Mouse (Mus musculus): ENCODE data around the gene Gm11032.
"Not testable (repeated sequence)": the region's sequence is repeated elsewhere in the genome, so short reads cannot be mapped to it uniquely, and the experiment has no call there.

Gene Gm11032

GRCm38 (mm10) chr11:4620017-4620485, at the start of gene Gm11032:
Gm11032 (plus strand) TSS chr11:4620067.
- no peak for DNase-seq (ENCODE audit: low read depth, low spot score)
- no peaks in the 10 kb centered on the region for H3K36me3 ChIP-seq (ENCODE audit: control insufficient read depth, insufficient read depth, low read length, poor library complexity, severe bottlenecking)

GRCm38 (mm10) chr11:4571491-4571901, 48.4 kb upstream of the Gm11032 start:
- Histone ChIP-seq H3K27me3 (ENCODE audit: control insufficient read depth, insufficient read depth, low read length, poor library complexity, severe bottlenecking) (no peaks in the 10 kb centered on the region), H3K36me3 (ENCODE audit: control insufficient read depth, insufficient read depth, low read length, poor library complexity, severe bottlenecking) (no peaks in the 10 kb centered on the region)
- no peak for DNase-seq (ENCODE audit: low read depth, low spot score)

More at GRCm38 (mm10) chr11:4620017-4620485, at the start of gene Gm11032:
- no peaks in the 10 kb centered on the region for H3K27me3 ChIP-seq (ENCODE audit: control insufficient read depth, insufficient read depth, low read length, poor library complexity, severe bottlenecking)

- not testable (repeated sequence) for H3K36me3 ChIP-seq (ENCODE audit: control insufficient read depth, insufficient read depth, low read length, poor library complexity, severe bottlenecking); H3K27me3 ChIP-seq (ENCODE audit: control insufficient read depth, insufficient read depth, low read length, poor library complexity, severe bottlenecking); DNase-seq (ENCODE audit: low read depth, low spot score)
These were observed 43.7 kb upstream of the Gm11032 start for GRCm38 (mm10) chr11:4576090-4576732.

GRCm38 (mm10) chr11:4577079-4577478, 42.8 kb upstream of the Gm11032 start:
- no peaks in the 10 kb centered on the region for H3K36me3 ChIP-seq (ENCODE audit: control insufficient read depth, insufficient read depth, low read length, poor library complexity, severe bottlenecking)
- no peak for DNase-seq (ENCODE audit: low read depth, low spot score)
- no peaks in the 10 kb centered on the region for H3K27me3 ChIP-seq (ENCODE audit: control insufficient read depth, insufficient read depth, low read length, poor library complexity, severe bottlenecking)

GRCm38 (mm10) chr11:4578682-4579081, 41.2 kb upstream of the Gm11032 start:
- no peak for DNase-seq (ENCODE audit: low read depth, low spot score)
- no peaks in the 10 kb centered on the region for H3K27me3 ChIP-seq (ENCODE audit: control insufficient read depth, insufficient read depth, low read length, poor library complexity, severe bottlenecking)
- no peaks in the 10 kb centered on the region for H3K36me3 ChIP-seq (ENCODE audit: control insufficient read depth, insufficient read depth, low read length, poor library complexity, severe bottlenecking)

GRCm38 (mm10) chr11:4591811-4592210, 28.1 kb upstream of the Gm11032 start:
- DNase-seq (ENCODE audit: low read depth, low spot score): no peak
- H3K27me3 ChIP-seq (ENCODE audit: control insufficient read depth, insufficient read depth, low read length, poor library complexity, severe bottlenecking): no peaks in the 10 kb centered on the region
- H3K36me3 ChIP-seq (ENCODE audit: control insufficient read depth, insufficient read depth, low read length, poor library complexity, severe bottlenecking): 0 out of 2 replicates have a peak, but pooled peaks cover 1% of the 10 kb centered on the region

- Histone ChIP-seq H3K36me3 (ENCODE audit: control insufficient read depth, insufficient read depth, low read length, poor library complexity, severe bottlenecking) (0 out of 2 replicates have a peak, but pooled peaks cover 1% of the 10 kb centered on the region), H3K27me3 (ENCODE audit: control insufficient read depth, insufficient read depth, low read length, poor library complexity, severe bottlenecking) (no peaks in the 10 kb centered on the region)
- peak; percentile 40 for DNase-seq (ENCODE audit: low read depth, low spot score)
These were observed 26.4 kb upstream of the Gm11032 start for GRCm38 (mm10) chr11:4593491-4593848.

- 0 out of 2 replicates have a peak, but pooled peaks cover 1% of the 10 kb centered on the region for H3K36me3 ChIP-seq (ENCODE audit: control insufficient read depth, insufficient read depth, low read length, poor library complexity, severe bottlenecking)
- no peaks in the 10 kb centered on the region for H3K27me3 ChIP-seq (ENCODE audit: control insufficient read depth, insufficient read depth, low read length, poor library complexity, severe bottlenecking)
- peak; percentile 44 for DNase-seq (ENCODE audit: low read depth, low spot score)
These were observed 25.8 kb upstream of the Gm11032 start for GRCm38 (mm10) chr11:4593849-4594607.

GRCm38 (mm10) chr11:4594608-4595500, 25.0 kb upstream of the Gm11032 start, which contains the start of gene Mtmr3:
Mtmr3 (minus strand) TSS chr11:4594863.
- 0 out of 2 replicates have a peak, but pooled peaks cover 1% of the 10 kb centered on the region for H3K36me3 ChIP-seq (ENCODE audit: control insufficient read depth, insufficient read depth, low read length, poor library complexity, severe bottlenecking)
- no peaks in the 10 kb centered on the region for H3K27me3 ChIP-seq (ENCODE audit: control insufficient read depth, insufficient read depth, low read length, poor library complexity, severe bottlenecking)
- peak; percentile 99 for DNase-seq (ENCODE audit: low read depth, low spot score)

- no peaks in the 10 kb centered on the region for H3K36me3 ChIP-seq (ENCODE audit: control insufficient read depth, insufficient read depth, low read length, poor library complexity, severe bottlenecking)
- H3K27me3 ChIP-seq (ENCODE audit: control insufficient read depth, insufficient read depth, low read length, poor library complexity, severe bottlenecking): no peaks in the 10 kb centered on the region
- DNase-seq (ENCODE audit: low read depth, low spot score): no peak
These were observed 21.5 kb upstream of the Gm11032 start for GRCm38 (mm10) chr11:4598411-4598810.

GRCm38 (mm10) chr11:4599916-4600315, 20.0 kb upstream of the Gm11032 start:
- Histone ChIP-seq H3K27me3 (ENCODE audit: control insufficient read depth, insufficient read depth, low read length, poor library complexity, severe bottlenecking) (no peaks in the 10 kb centered on the region), H3K36me3 (ENCODE audit: control insufficient read depth, insufficient read depth, low read length, poor library complexity, severe bottlenecking) (no peaks in the 10 kb centered on the region)
- peak; percentile 84 for DNase-seq (ENCODE audit: low read depth, low spot score)

GRCm38 (mm10) chr11:4601890-4602289, 18.0 kb upstream of the Gm11032 start:
- Histone ChIP-seq H3K27me3 (ENCODE audit: control insufficient read depth, insufficient read depth, low read length, poor library complexity, severe bottlenecking) (no peaks in the 10 kb centered on the region), H3K36me3 (ENCODE audit: control insufficient read depth, insufficient read depth, low read length, poor library complexity, severe bottlenecking) (no peaks in the 10 kb centered on the region)
- DNase-seq (ENCODE audit: low read depth, low spot score): no peak

GRCm38 (mm10) chr11:4602691-4603441, 17.0 kb upstream of the Gm11032 start:
- DNase-seq (ENCODE audit: low read depth, low spot score): peak; percentile 27
- Histone ChIP-seq H3K27me3 (ENCODE audit: control insufficient read depth, insufficient read depth, low read length, poor library complexity, severe bottlenecking) (no peaks in the 10 kb centered on the region), H3K36me3 (ENCODE audit: control insufficient read depth, insufficient read depth, low read length, poor library complexity, severe bottlenecking) (no peaks in the 10 kb centered on the region)

GRCm38 (mm10) chr11:4604441-4604840, 15.4 kb upstream of the Gm11032 start:
- DNase-seq (ENCODE audit: low read depth, low spot score): no peak
- Histone ChIP-seq H3K36me3 (ENCODE audit: control insufficient read depth, insufficient read depth, low read length, poor library complexity, severe bottlenecking) (no peaks in the 10 kb centered on the region), H3K27me3 (ENCODE audit: control insufficient read depth, insufficient read depth, low read length, poor library complexity, severe bottlenecking) (no peaks in the 10 kb centered on the region)
